Mouse (Mus musculus): ENCODE data around the gene Ano6. TPM values are rescaled to one million over a fixed set of nuclear protein-coding genes. Genes with fewer than 3 reads are reported as not detected.

The Ano6 gene
- polyA plus RNA-seq, 1 experiment from 2014 or later = 30.8 TPM

GRCm38 (mm10) chr15:95836646-95837434 is 46.2 kb downstream of the Ano6 start:
- H3K9ac ChIP-seq (ENCODE audit: low read length) = no peak overlapping the region
- H3K27ac ChIP-seq (ENCODE audit: low read depth, low read length) = no peak overlapping the region
- WGBS = 59% methylated on average over 13 of the region's 13 CpGs
- no peak overlapping the region for H3K4me3 ChIP-seq (ENCODE audit: low read depth, low read length)
- DNase-seq (ENCODE audit: low spot score, missing footprints) (peak; percentile 70), ATAC-seq (ENCODE audit: low FRiP score) (no peak)
- no peaks in the 10 kb centered on the region for H3K36me3 ChIP-seq (ENCODE audit: control insufficient read depth, insufficient read depth, low read length)
- H3K4me2 ChIP-seq = no peak overlapping the region
- H3K4me1 ChIP-seq (ENCODE audit: control insufficient read depth, insufficient read depth, low read length) = 0 out of 2 replicates have a peak, but pooled peaks cover 3% of the 10 kb centered on the region
- H3K27me3 ChIP-seq (ENCODE audit: control insufficient read depth, insufficient read depth, low read length) = no peaks in the 10 kb centered on the region
- no peaks in the 10 kb centered on the region for H3K9me3 ChIP-seq (ENCODE audit: control insufficient read depth, low read length)

DNA sequence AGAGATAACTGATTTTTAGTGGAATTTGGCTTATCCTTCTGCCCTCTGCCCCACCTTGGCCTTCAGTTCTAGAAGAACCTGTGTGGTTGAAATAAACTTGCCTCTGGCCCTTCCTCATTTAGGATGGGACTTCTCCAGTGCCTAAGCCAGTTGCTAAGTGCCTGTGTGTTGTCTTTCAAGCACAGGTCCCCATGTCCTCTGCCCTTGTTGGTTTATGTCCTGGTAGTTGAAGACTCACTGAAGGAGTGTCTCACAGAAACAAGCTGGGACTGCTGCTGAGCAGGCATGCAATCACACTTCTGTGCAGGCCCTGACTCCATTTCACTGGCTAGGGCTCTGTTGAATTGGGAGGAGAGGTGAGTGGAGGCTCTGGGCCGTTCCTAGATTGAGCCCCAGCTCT is 46.9 kb downstream of the Ano6 start:
- Histone ChIP-seq H3K4me1 (ENCODE audit: control insufficient read depth, insufficient read depth, low read length) (0 out of 2 replicates have a peak, but pooled peaks cover 3% of the 10 kb centered on the region), H3K4me3 (ENCODE audit: low read depth, low read length) (no peak overlapping the region), H3K9ac (ENCODE audit: low read length) (no peak overlapping the region), H3K9me3 (ENCODE audit: control insufficient read depth, low read length) (no peaks in the 10 kb centered on the region), H3K27me3 (ENCODE audit: control insufficient read depth, insufficient read depth, low read length) (no peaks in the 10 kb centered on the region), H3K36me3 (ENCODE audit: control insufficient read depth, insufficient read depth, low read length) (no peaks in the 10 kb centered on the region), H3K4me2 (no peak overlapping the region), H3K27ac (ENCODE audit: low read depth, low read length) (no peak overlapping the region)
- WGBS = 86% methylated on average over 1 of the region's 1 CpGs
- peak; percentile 19 for DNase-seq (ENCODE audit: low spot score, missing footprints)
- ATAC-seq (ENCODE audit: low FRiP score) = no peak

- H3K4me2 ChIP-seq = no peak overlapping the region
- H3K27me3 ChIP-seq (ENCODE audit: control insufficient read depth, insufficient read depth, low read length) = no peaks in the 10 kb centered on the region
- WGBS = 78% methylated on average over 11 of the region's 11 CpGs
- H3K9me3 ChIP-seq (ENCODE audit: control insufficient read depth, low read length) = no peaks in the 10 kb centered on the region
- H3K36me3 ChIP-seq (ENCODE audit: control insufficient read depth, insufficient read depth, low read length) = no peaks in the 10 kb centered on the region
- ATAC-seq (ENCODE audit: low FRiP score) (no peak), DNase-seq (ENCODE audit: low spot score, missing footprints) (peak; percentile 75)
- H3K9ac ChIP-seq (ENCODE audit: low read length) = no peak overlapping the region
- no peak overlapping the region for H3K27ac ChIP-seq (ENCODE audit: low read depth, low read length)
- no peak overlapping the region for H3K4me3 ChIP-seq (ENCODE audit: low read depth, low read length)
- 0 out of 2 replicates have a peak, but pooled peaks cover 3% of the 10 kb centered on the region for H3K4me1 ChIP-seq (ENCODE audit: control insufficient read depth, insufficient read depth, low read length)
These were observed 47.8 kb downstream of the Ano6 start for GRCm38 (mm10) chr15:95838171-95839020.

GRCm38 (mm10) chr15:95839789-95840188 is 49.1 kb downstream of the Ano6 start:
- no peak for ATAC-seq (ENCODE audit: low FRiP score)
- Histone ChIP-seq H3K36me3 (ENCODE audit: control insufficient read depth, insufficient read depth, low read length) (no peaks in the 10 kb centered on the region), H3K4me2 (no peak overlapping the region), H3K27ac (ENCODE audit: low read depth, low read length) (no peak overlapping the region), H3K9ac (ENCODE audit: low read length) (no peak overlapping the region), H3K9me3 (ENCODE audit: control insufficient read depth, low read length) (no peaks in the 10 kb centered on the region), H3K27me3 (ENCODE audit: control insufficient read depth, insufficient read depth, low read length) (no peaks in the 10 kb centered on the region), H3K4me1 (ENCODE audit: control insufficient read depth, insufficient read depth, low read length) (0 out of 2 replicates have a peak, but pooled peaks cover 3% of the 10 kb centered on the region), H3K4me3 (ENCODE audit: low read depth, low read length) (no peak overlapping the region)
- WGBS = 84% methylated on average over 3 of the region's 3 CpGs
- DNase-seq (ENCODE audit: low spot score, missing footprints) = no peak

GRCm38 (mm10) chr15:95843183-95843949 is 52.7 kb downstream of the Ano6 start:
- no peak overlapping the region for H3K4me3 ChIP-seq (ENCODE audit: low read depth, low read length)
- no peak for ATAC-seq (ENCODE audit: low FRiP score)
- no peaks in the 10 kb centered on the region for H3K9me3 ChIP-seq (ENCODE audit: control insufficient read depth, low read length)
- no peaks in the 10 kb centered on the region for H3K36me3 ChIP-seq (ENCODE audit: control insufficient read depth, insufficient read depth, low read length)
- H3K27ac ChIP-seq (ENCODE audit: low read depth, low read length) = no peak overlapping the region
- no peak overlapping the region for H3K4me2 ChIP-seq
- no peak overlapping the region for H3K9ac ChIP-seq (ENCODE audit: low read length)
- DNase-seq (ENCODE audit: low spot score, missing footprints) = peak; percentile 44
- H3K4me1 ChIP-seq (ENCODE audit: control insufficient read depth, insufficient read depth, low read length) = no peaks in the 10 kb centered on the region
- WGBS = 91% methylated on average over 18 of the region's 18 CpGs
- no peaks in the 10 kb centered on the region for H3K27me3 ChIP-seq (ENCODE audit: control insufficient read depth, insufficient read depth, low read length)

- no peaks in the 10 kb centered on the region for H3K9me3 ChIP-seq (ENCODE audit: control insufficient read depth, low read length)
- H3K9ac ChIP-seq (ENCODE audit: low read length) = no peak overlapping the region
- no peaks in the 10 kb centered on the region for H3K27me3 ChIP-seq (ENCODE audit: control insufficient read depth, insufficient read depth, low read length)
- no peak overlapping the region for H3K4me2 ChIP-seq
- no peak overlapping the region for H3K4me3 ChIP-seq (ENCODE audit: low read depth, low read length)
- 73% methylated on average over 2 of the region's 2 CpGs for WGBS
- no peak overlapping the region for H3K27ac ChIP-seq (ENCODE audit: low read depth, low read length)
- no peak for ATAC-seq (ENCODE audit: low FRiP score)
- no peaks in the 10 kb centered on the region for H3K36me3 ChIP-seq (ENCODE audit: control insufficient read depth, insufficient read depth, low read length)
- peak; percentile 26 for DNase-seq (ENCODE audit: low spot score, missing footprints)
- no peaks in the 10 kb centered on the region for H3K4me1 ChIP-seq (ENCODE audit: control insufficient read depth, insufficient read depth, low read length)
These were observed 53.8 kb downstream of the Ano6 start for GRCm38 (mm10) chr15:95844412-95844811.

DNA sequence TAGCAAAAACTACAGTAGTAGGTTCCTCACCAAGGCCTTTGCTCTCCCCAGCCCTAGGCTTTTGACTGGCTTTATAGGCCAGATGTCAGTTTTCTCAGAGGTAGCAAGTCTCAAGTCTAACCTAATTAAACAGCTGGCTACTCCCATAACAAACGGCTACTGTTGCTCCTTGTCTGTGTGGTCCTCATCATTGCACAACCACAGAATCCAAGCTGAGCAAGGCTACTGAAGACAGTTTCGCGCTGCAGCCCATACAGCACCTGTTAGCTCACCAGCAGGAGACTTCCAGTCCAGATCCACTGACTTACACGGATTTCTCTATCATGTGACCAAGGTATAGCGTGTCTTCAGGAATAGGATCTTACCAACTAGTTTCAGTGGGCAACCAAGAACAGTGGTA is 55.5 kb downstream of the Ano6 start:
- H3K9me3 ChIP-seq (ENCODE audit: control insufficient read depth, low read length) = no peaks in the 10 kb centered on the region
- H3K27ac ChIP-seq (ENCODE audit: low read depth, low read length) = no peak overlapping the region
- no peaks in the 10 kb centered on the region for H3K27me3 ChIP-seq (ENCODE audit: control insufficient read depth, insufficient read depth, low read length)
- no peak overlapping the region for H3K9ac ChIP-seq (ENCODE audit: low read length)
- no peaks in the 10 kb centered on the region for H3K4me1 ChIP-seq (ENCODE audit: control insufficient read depth, insufficient read depth, low read length)
- ATAC-seq (ENCODE audit: low FRiP score) (no peak), DNase-seq (ENCODE audit: low spot score, missing footprints) (peak; percentile 44)
- H3K36me3 ChIP-seq (ENCODE audit: control insufficient read depth, insufficient read depth, low read length) = no peaks in the 10 kb centered on the region
- H3K4me2 ChIP-seq = no peak overlapping the region
- WGBS = 87% methylated on average over 5 of the region's 5 CpGs
- no peak overlapping the region for H3K4me3 ChIP-seq (ENCODE audit: low read depth, low read length)

GRCm38 (mm10) chr15:95848493-95849064 is 57.9 kb downstream of the Ano6 start:
- DNase-seq (ENCODE audit: low spot score, missing footprints) (peak; percentile 23), ATAC-seq (ENCODE audit: low FRiP score) (no peak)
- H3K27ac ChIP-seq (ENCODE audit: low read depth, low read length) = no peak overlapping the region
- no peak overlapping the region for H3K4me2 ChIP-seq
- no peak overlapping the region for H3K9ac ChIP-seq (ENCODE audit: low read length)
- H3K4me1 ChIP-seq (ENCODE audit: control insufficient read depth, insufficient read depth, low read length) = no peaks in the 10 kb centered on the region
- no peak overlapping the region for H3K4me3 ChIP-seq (ENCODE audit: low read depth, low read length)
- no peaks in the 10 kb centered on the region for H3K9me3 ChIP-seq (ENCODE audit: control insufficient read depth, low read length)
- H3K27me3 ChIP-seq (ENCODE audit: control insufficient read depth, insufficient read depth, low read length) = no peaks in the 10 kb centered on the region
- H3K36me3 ChIP-seq (ENCODE audit: control insufficient read depth, insufficient read depth, low read length) = no peaks in the 10 kb centered on the region
- 91% methylated on average over 6 of the region's 6 CpGs for WGBS
